15 mouse cellular contexts compared by ENCODE assay signal in genomic region chr3:139064076-139064475, GRCm38 (mm10).
DNase-seq lines count a peak whose midpoint lies in the region.
"Had no signal": no experiment of that assay in that cellular context is flagged by ENCODE, and none has a peak within 500 bp of the region (broad histone marks: within the 10 kb centered on the region; RNA-seq: fewer than 3 reads in every experiment).

No protein-coding gene starts in this region.

- DNase-seq in CD4-positive helper T cell, adult 2 months (ENCODE audit: low read depth, low spot score) = peak; percentile 72
- DNase-seq in T-cell, adult 2 months (ENCODE audit: low spot score) = peak; percentile 26
- DNase-seq in induced T-regulatory cell, adult 2 months (ENCODE audit: low read depth) = peak; percentile 85
- peak; percentile 51 for DNase-seq in naive thymus-derived CD4-positive, alpha-beta T cell, adult 2 months (ENCODE audit: low read depth)
- DNase-seq in urinary bladder, postnatal 4 days (ENCODE audit: low spot score in 2 of 2) = no peak
- DNase-seq in kidney, postnatal 4 days = no peak
- DNase-seq in retina, postnatal 1 day = no peak
- DNase-seq: adrenal gland, adult 8-10 months; adrenal gland, postnatal 25 days; cerebellum, adult 18-20 months; cerebellum, adult 9-10 months; cerebellum, postnatal 14 days; gastrocnemius, adult 2 months; gastrocnemius, postnatal 14 days; heart, adult 11 months had no signal

Comparison
In these comparisons a context has a peak if more than half of its experiments do, and no peak if none do; other contexts are left out.
1. DNase-seq: peak in CD4-positive helper T cell, adult 2 months (single experiment), T-cell, adult 2 months (single experiment), induced T-regulatory cell, adult 2 months (single experiment) and naive thymus-derived CD4-positive, alpha-beta T cell, adult 2 months (single experiment); none in urinary bladder, postnatal 4 days (0 of 2), kidney, postnatal 4 days (0 of 2) and retina, postnatal 1 day (single experiment).